Mouse (Mus musculus) kidney, postnatal 0 days (tissue): ENCODE results near the gene Arl5a. TPM values are rescaled to one million over a fixed set of nuclear protein-coding genes. Genes with fewer than 3 reads are reported as not detected.

Experiments used
- ATAC-seq: fragments of 200-750 bp; cut with Nextera tagmentation; replicated peaks from 2 replicates; pipeline ENCODE4 v1.8.0; 2017; ENCODE audit warnings: low read depth, moderate number of reproducible peaks, moderate TSS enrichment, moderate library complexity; ENCODE audit not compliant: low FRiP score
- DNase-seq: peaks from one replicate; pipeline ENCODE4 v3.0.0-alpha.2; 2016; ENCODE audit warnings: low spot score
- H3K27ac ChIP-seq: fragments of 300-500 bp; sonication (generic); 2 replicates; pipeline ENCODE4 v1.5.1; 2014; ENCODE audit warnings: mild to moderate bottlenecking
- H3K27me3 ChIP-seq: fragments of 300-500 bp; sonication (generic); 2 replicates; pipeline ENCODE4 v1.6.1; 2014; ENCODE audit warnings: low read length, mixed read lengths; ENCODE audit not compliant: insufficient read depth
- H3K36me3 ChIP-seq: fragments of 300-500 bp; sonication (generic); 2 replicates; pipeline ENCODE4 v1.6.1; 2014; ENCODE audit warnings: low read length, mixed read lengths; ENCODE audit not compliant: insufficient read depth
- H3K4me1 ChIP-seq: fragments of 300-500 bp; sonication (generic); replicated peaks from 2 replicates; pipeline ENCODE4 v1.6.1; 2014; ENCODE audit warnings: antibody characterized with exemption, low read length, mixed read lengths; ENCODE audit not compliant: insufficient read depth
- H3K4me2 ChIP-seq: fragments of 300-500 bp; sonication (generic); 2 replicates; pipeline ENCODE4 v1.6.1; 2014; ENCODE audit warnings: mild to moderate bottlenecking, low read length, moderate library complexity, mixed read lengths
- H3K4me3 ChIP-seq: fragments of 300-500 bp; sonication (generic); replicated peaks from 2 replicates; pipeline ENCODE4 v1.5.1; 2014; ENCODE audit warnings: low read depth, low read length
- H3K9ac ChIP-seq: fragments of 300-500 bp; sonication (generic); 2 replicates; pipeline ENCODE4 v1.6.1; 2014; ENCODE audit warnings: low read depth, low read length
- H3K9me3 ChIP-seq: fragments of 300-500 bp; sonication (generic); replicated peaks from 2 replicates; pipeline ENCODE4 v1.6.1; 2016; ENCODE audit warnings: low read length, inconsistent platforms, mixed read lengths
- CTCF ChIP-seq: IDR thresholded peaks from 2 replicates; pipeline ENCODE4 v1.5.1; 2016; ENCODE audit warnings: antibody characterized with exemption, low read depth, mild to moderate bottlenecking, moderate library complexity
- WGBS: fragments of 180-500 bp; shearing (Covaris S2); extraction: QIAGEN DNeasy Blood & Tissue Kit; methylation state at CpG from one replicate; pipeline ENCODE4 v1.1.7; 2014; 5-methylcytosine and 5-hydroxymethylcytosine counted together
- polyA plus RNA-seq: library from polyadenylated mRNA; unstranded; fragments of >200 nt; fragmentation: Nextera tagmentation; extraction: Ambion mirVana; gene quantifications from 2 replicates; pipeline ENCODE4 v1.2.1, GENCODE M21; 2015

Gene Arl5a
- polyA plus RNA-seq, 1 experiment from 2014 or later = 33.2 TPM

GRCm38 (mm10) chr2:52406480-52406879 is 18.2 kb downstream of the Arl5a start:
- Histone ChIP-seq H3K27ac (no peak overlapping the region), H3K4me3 (no peak overlapping the region), H3K27me3 (no peaks in the 10 kb centered on the region), H3K36me3 (peaks cover 48% of the 10 kb centered on the region), H3K4me1 (no peaks in the 10 kb centered on the region), H3K9ac (no peak overlapping the region), H3K9me3 (peaks cover 5% of the 10 kb centered on the region; the same call in 1 of the 2 replicates), H3K4me2 (no peak overlapping the region)
- ATAC-seq (no peak), DNase-seq (peak; percentile 26)
- TF ChIP-seq CTCF = peak; percentile 61
- WGBS = 94% methylated on average over 1 of the region's 1 CpGs

GRCm38 (mm10) chr2:52405238-52405637 is 19.5 kb downstream of the Arl5a start:
- ATAC-seq = no peak
- no peaks in the 10 kb centered on the region for H3K27me3 ChIP-seq
- H3K4me2 ChIP-seq = no peak overlapping the region
- H3K9me3 ChIP-seq = peaks cover 4% of the 10 kb centered on the region; the same call in 1 of the 2 replicates
- H3K27ac ChIP-seq = no peak overlapping the region
- peaks cover 38% of the 10 kb centered on the region for H3K36me3 ChIP-seq
- DNase-seq = no peak
- no peak overlapping the region for H3K9ac ChIP-seq
- no peaks in the 10 kb centered on the region for H3K4me1 ChIP-seq
- H3K4me3 ChIP-seq = no peak overlapping the region
- WGBS = 93% methylated on average over 5 of the region's 5 CpGs
- TF ChIP-seq CTCF = no peak

GRCm38 (mm10) chr2:52394529-52394928 is 30.2 kb downstream of the Arl5a start:
- WGBS = 84% methylated on average over 5 of the region's 5 CpGs
- TF ChIP-seq CTCF = no peak
- Histone ChIP-seq H3K9ac (no peak overlapping the region), H3K4me2 (no peak overlapping the region), H3K4me1 (no peaks in the 10 kb centered on the region), H3K36me3 (no peaks in the 10 kb centered on the region), H3K27ac (no peak overlapping the region), H3K4me3 (no peak overlapping the region), H3K27me3 (no peaks in the 10 kb centered on the region), H3K9me3 (no peaks in the 10 kb centered on the region)
- DNase-seq = no peak
- ATAC-seq = no peak

- H3K9me3 ChIP-seq = no peaks in the 10 kb centered on the region
- ATAC-seq (no peak), DNase-seq (no peak)
- H3K9ac ChIP-seq = no peak overlapping the region
- H3K4me3 ChIP-seq = no peak overlapping the region
- no peaks in the 10 kb centered on the region for H3K27me3 ChIP-seq
- no peak overlapping the region for H3K4me2 ChIP-seq
- WGBS = 56% methylated on average over 2 of the region's 2 CpGs
- H3K4me1 ChIP-seq = peaks cover 5% of the 10 kb centered on the region; the same call in 1 of the 2 replicates
- no peak for TF ChIP-seq CTCF
- no peaks in the 10 kb centered on the region for H3K36me3 ChIP-seq
- no peak overlapping the region for H3K27ac ChIP-seq
Observed at GRCm38 (mm10) chr2:52390415-52390975, 34.2 kb downstream of the Arl5a start.

GRCm38 (mm10) chr2:52389975-52390374 is 34.7 kb downstream of the Arl5a start:
- no peak for ATAC-seq

GRCm38 (mm10) chr2:52386451-52386850 is 38.2 kb downstream of the Arl5a start:
- TF ChIP-seq CTCF = no peak
- WGBS = 72% methylated on average over 6 of the region's 6 CpGs

More at GRCm38 (mm10) chr2:52389975-52390374, 34.7 kb downstream of the Arl5a start:
- Histone ChIP-seq H3K36me3 (no peaks in the 10 kb centered on the region), H3K4me2 (no peak overlapping the region), H3K27me3 (no peaks in the 10 kb centered on the region), H3K4me1 (peaks cover 5% of the 10 kb centered on the region; the same call in 1 of the 2 replicates), H3K9ac (no peak overlapping the region), H3K4me3 (no peak overlapping the region), H3K27ac (no peak overlapping the region), H3K9me3 (no peaks in the 10 kb centered on the region)
- DNase-seq = no peak
- no peak for TF ChIP-seq CTCF
- 68% methylated on average over 3 of the region's 3 CpGs for WGBS

More at GRCm38 (mm10) chr2:52386451-52386850, 38.2 kb downstream of the Arl5a start:
- DNase-seq (no peak), ATAC-seq (no peak)
- Histone ChIP-seq H3K4me3 (no peak overlapping the region), H3K9ac (no peak overlapping the region), H3K4me1 (peaks cover 5% of the 10 kb centered on the region; the same call in 1 of the 2 replicates), H3K4me2 (no peak overlapping the region), H3K9me3 (no peaks in the 10 kb centered on the region), H3K27me3 (no peaks in the 10 kb centered on the region), H3K36me3 (no peaks in the 10 kb centered on the region), H3K27ac (no peak overlapping the region)
